Mouse (Mus musculus): ENCODE measurements around the gene Milr1.
"Not testable (repeated sequence)": the region's sequence is repeated elsewhere in the genome, so short reads cannot be mapped to it uniquely, and the experiment has no call there.

The Milr1 gene

DNA sequence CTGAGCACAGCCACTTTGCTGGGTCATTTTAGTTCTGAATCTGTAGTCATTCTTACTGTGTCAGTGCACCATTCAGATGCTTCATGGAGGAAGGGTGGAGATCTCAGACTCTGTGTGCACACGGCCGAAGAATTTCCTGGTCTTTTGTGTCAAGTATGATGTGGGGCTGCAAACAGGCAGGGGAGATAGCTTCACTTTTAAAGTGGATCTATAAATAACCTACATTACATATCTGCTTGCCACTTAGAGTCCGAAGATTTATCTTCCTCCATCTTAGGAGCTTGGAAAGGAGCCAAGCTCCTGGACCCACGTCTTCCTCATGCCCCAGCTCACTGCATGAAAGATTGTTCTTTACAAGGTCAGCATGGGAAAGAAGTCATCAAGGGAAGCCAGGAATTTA lies 20.3 kb upstream of the Milr1 start:
- no peak for DNase-seq (ENCODE audit: low spot score)

- no peak for DNase-seq (ENCODE audit: low spot score)
These were observed 14.4 kb upstream of the Milr1 start for GRCm38 (mm10) chr11:106736614-106737013.

GRCm38 (mm10) chr11:106737178-106737621 lies 13.8 kb upstream of the Milr1 start:
- no peak for DNase-seq (ENCODE audit: low spot score)

DNA sequence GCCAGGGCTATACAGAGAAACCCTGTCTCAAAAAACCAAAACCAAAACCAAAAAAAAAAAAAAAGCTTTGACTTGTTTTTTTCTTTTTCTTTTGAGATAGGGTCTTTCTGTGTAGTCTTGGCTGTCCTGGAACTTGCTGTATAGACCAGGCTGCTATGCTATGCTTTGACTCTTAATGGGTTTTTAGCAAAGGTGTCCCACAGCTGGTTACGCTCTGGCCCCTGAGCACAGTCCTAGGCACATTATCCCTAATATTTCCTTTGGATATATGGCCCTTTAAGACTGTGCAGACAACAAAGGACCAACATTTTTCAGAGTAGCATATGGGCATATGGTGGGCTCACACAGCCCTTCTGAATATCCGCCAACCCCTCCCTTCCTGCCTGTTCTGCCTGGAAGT lies 11.9 kb upstream of the Milr1 start:
- no peak for DNase-seq (ENCODE audit: low spot score)

DNA sequence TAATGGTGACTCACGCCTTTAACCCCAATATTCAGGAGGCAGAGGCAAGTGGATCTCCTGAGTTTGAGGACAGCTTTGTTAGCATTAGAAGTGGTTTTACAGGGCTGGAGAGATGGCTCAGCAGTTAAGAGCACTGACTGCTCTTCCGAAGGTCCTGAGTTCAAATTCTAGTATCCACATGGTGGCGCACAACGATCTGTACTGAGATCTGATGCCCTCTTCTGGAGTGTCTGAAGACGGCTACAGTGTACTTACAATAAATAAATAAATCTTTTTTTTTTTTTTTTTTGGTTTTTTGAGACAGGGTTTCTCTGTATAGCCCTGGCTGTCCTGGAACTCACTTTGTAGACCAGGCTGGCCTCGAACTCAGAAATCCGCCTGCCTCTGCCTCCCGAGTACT lies 10.3 kb upstream of the Milr1 start:
- not testable (repeated sequence) for DNase-seq (ENCODE audit: low spot score)

DNA sequence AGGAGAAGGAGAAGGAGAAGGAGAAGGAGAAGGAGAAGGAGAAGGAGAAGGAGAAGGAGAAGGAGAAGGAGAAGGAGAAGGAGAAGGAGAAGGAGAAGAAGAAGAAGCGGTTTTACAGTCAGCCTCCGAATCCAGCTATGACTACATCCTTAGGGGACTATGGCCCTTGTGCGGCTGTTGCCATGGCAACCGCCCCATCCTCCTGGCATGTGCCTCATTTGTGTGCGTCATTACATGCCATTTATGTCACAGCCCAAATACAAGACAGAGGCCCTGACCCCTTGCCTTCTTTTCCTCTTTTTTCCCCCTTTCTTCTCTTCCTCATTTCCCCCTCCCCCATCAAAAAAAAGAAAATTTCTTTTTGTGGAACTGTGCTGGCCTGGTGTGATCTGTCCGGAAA lies 9.8 kb upstream of the Milr1 start:
- no peak for DNase-seq (ENCODE audit: low spot score)

DNA sequence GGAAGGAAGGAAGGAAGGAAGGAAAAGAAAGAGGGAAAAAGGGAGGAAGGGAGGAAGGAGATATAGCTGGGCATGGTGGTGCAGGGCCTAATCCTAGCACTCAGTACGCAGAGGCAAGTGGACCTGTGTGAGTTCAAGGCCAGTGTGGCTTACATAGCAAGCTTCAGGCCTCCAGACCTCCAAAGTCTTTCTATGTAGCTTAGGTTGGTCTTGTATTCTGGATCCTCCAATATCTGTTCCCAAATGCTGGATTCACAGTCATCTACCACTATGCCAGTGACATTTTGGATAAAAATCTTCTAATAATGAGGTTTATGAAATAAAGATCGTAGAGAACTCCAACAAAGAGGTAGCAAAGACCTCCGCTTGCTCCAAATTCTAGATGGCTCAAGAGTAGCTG lies 9.2 kb upstream of the Milr1 start:
- DNase-seq (ENCODE audit: low spot score), result no peak

- no peak for DNase-seq (ENCODE audit: low spot score)
These were observed 8.6 kb upstream of the Milr1 start for GRCm38 (mm10) chr11:106742388-106742841.

GRCm38 (mm10) chr11:106744949-106745348 lies 6.1 kb upstream of the Milr1 start:
- DNase-seq (ENCODE audit: low spot score), result no peak

GRCm38 (mm10) chr11:106749557-106750120 lies 1.4 kb upstream of the Milr1 start:
- not testable (repeated sequence) for DNase-seq (ENCODE audit: low spot score)

- no peak for DNase-seq (ENCODE audit: low spot score)
These were observed 790 bp upstream of the Milr1 start, which contains the start of gene Pecam1 for GRCm38 (mm10) chr11:106750121-106750751. Gene Pecam1 (minus strand): TSS chr11:106750628.

- DNase-seq (ENCODE audit: low spot score), result no peak
These were observed 1.1 kb downstream of the Milr1 start for GRCm38 (mm10) chr11:106752103-106752502.

DNA sequence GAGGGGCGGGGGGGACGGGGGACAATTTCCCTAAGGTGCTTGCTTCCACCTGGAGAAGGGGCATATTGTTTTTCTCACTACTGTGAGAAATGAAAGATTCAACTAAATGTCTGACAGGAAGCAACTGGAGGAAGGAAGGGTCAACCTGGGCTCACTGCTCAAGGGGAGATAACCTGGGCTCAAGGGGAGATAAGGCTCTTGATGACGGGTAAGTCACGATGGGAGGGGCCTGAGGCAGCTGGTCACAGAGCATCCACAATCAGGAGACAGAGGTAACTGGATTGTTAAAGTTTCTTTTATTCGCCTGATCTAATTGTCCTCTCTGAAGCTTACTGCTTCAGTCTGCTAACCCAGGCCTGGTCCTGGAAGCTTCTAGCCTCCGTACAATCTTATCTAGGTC lies 2.3 kb downstream of the Milr1 start:
- no peak for DNase-seq (ENCODE audit: low spot score)

DNA sequence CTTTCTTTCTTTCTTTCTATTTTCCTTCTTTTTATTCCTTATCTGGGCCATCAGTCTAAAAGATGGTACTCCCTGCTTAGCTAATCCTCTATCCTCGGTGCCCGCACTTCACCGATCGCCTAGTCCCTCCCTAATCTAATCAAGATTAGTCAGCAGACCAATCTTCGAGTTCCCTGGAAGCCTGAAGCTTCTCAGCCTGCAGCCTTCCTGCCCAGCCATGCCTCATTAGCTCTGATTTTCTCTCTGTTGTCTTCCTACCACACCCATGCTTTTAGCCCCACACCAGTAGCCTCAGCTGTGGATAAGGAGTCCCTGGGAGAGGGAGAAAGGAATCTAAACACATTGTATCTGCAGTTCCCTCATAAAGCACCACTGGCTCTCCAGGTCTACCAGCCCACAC lies 4.6 kb downstream of the Milr1 start:
- peak; percentile 46 for DNase-seq (ENCODE audit: low spot score)

- DNase-seq (ENCODE audit: low spot score), result no peak
These were observed 8.0 kb downstream of the Milr1 start for GRCm38 (mm10) chr11:106759028-106759427.

DNA sequence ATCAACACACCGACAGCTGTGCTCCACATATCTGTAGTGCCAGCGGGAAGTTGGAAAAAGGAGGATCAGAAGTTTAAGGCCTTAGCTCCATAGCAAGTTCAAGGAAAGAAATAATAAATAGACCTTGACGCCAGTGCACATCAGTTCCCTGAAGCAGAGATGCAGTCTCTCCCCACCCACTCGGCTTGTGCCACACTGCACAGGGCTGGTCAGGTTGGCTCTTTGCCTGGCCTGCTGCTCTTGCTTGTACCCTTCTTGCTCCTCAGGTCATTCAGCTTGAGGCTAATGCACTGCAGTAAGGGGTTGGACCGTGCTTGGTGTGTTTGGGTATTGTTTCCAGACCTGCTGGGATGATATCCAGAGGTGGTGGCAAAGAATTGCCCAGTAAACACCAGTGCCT lies 9.5 kb downstream of the Milr1 start:
- no peak for DNase-seq (ENCODE audit: low spot score)

- peak; percentile 29 for DNase-seq (ENCODE audit: low spot score)
These were observed 11.2 kb downstream of the Milr1 start for GRCm38 (mm10) chr11:106762139-106762799.

DNA sequence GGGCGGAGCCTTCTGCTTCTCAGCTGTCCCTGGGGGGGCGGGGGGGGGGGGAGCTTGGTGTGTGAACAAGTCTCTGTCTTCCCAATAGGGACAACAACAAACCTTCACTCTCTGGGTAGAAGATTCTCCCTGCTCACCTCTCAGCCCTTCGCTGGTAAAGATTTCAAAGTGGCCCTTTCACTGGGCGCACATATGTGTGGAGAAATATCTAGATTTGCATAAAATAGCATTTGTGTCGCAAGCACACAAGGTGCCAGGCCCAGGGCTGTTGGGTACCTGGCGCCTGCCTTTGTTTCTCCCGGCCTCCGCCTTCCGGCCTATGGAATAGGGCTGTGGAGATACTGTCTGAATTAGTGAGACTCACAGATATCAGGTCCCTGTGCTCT lies 11.8 kb downstream of the Milr1 start:
- no peak for DNase-seq (ENCODE audit: low spot score)

DNA sequence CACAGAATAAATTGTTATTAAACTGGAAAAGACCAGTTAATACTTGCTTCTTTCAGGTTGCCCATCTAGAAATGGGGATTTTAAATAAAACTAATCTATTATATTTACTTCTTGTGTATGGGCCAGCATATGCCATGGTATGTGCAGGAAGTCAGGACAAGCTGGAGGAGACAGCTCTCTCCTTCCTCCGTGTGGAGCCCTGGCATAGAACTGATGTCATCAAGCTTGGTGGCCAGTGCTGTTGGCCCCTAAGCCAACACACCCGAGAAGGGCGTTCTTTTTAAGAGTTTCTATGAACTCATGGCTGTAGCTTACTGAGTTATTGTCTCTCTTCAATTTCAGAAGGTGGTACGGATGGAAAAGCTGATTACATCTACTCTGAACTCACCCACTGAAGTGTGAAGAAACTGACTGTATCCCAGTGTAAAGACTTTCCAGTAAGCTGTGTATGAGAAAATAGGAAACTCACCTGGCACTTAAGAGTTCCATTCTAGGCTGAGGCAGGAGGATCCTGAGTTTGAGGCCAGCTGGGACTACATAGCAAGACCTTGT lies 15.7 kb downstream of the Milr1 start:
- no peak for DNase-seq (ENCODE audit: low spot score)

- no peak for DNase-seq (ENCODE audit: low spot score)
These were observed 16.5 kb downstream of the Milr1 start for GRCm38 (mm10) chr11:106767516-106767915.

- no peak for DNase-seq (ENCODE audit: low spot score)
These were observed 19.4 kb downstream of the Milr1 start for GRCm38 (mm10) chr11:106770195-106770974.

DNA sequence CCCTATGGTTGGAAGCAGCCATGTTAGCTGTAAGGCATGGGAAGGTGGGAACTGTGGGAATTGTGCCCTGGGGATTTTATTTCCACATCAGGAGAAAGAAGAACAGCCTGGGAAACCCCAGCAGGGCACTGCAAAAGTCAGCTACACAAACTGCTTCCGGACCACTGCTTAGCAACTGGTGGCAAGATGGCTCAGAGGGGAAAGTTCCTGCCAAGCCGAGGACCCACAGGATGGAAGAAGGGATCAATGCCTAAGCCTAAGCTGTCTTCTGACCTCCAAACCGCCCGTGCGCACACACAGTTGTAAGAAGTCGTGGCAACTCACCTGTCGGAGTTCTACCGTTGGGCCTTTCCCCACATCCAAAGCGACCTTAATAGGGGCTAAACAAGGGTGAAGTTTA lies 22.0 kb downstream of the Milr1 start:
- no peak for DNase-seq (ENCODE audit: low spot score)
